Mouse (Mus musculus): ENCODE results near the gene Lix1l. TPM values are rescaled to one million over a fixed set of nuclear protein-coding genes. Genes with fewer than 3 reads are reported as not detected.

The Lix1l gene
- polyA plus RNA-seq, 2 experiments, result 0.32 to 2.9 TPM

DNA sequence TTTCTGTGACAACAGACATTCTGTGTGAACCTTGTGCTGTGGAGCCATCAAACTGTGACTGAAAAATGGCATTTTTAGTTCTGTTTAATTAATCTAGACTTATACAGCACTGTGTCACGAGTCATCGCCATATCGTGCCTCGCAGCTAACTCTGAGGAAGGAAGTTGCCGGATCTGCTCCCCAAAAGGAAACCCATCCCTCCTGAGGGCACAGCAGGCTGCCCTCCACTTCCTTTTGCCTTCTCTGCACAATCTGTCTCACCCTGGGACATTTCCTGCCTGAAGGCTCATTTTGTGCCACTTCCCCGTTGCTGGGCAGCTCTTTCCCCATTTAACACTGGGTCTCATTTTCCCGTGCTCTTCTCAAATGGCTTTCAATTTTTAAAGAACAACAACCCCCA is 36.3 kb upstream of the Lix1l start:
- no peaks in the 10 kb centered on the region for H3K27me3 ChIP-seq (ENCODE audit: control insufficient read depth, insufficient read depth, low read length)
- no peak for TF ChIP-seq EP300 (IDR thresholded peaks at IDR 0.05; ENCODE audit: low read depth)
- no peak for TF ChIP-seq CTCF (IDR thresholded peaks at IDR 0.05; ENCODE audit: low read depth)
- DNase-seq (ENCODE audit: low read depth in 3 of 3, low spot score in 3 of 3) (no peak), ATAC-seq (ENCODE audit: insufficient read depth) (peak; percentile 54)
- peak overlapping the region in 1 of 2 experiments; percentile 23; a peak in 1 of 4 replicates for H3K4me3 ChIP-seq (ENCODE audit: insufficient read depth in 1 of 2, low read depth in 2 of 2, low read length in 2 of 2)
- peaks cover 13 to 32% of the 10 kb centered on the region in 2 experiments; a peak in 3 of 4 replicates for H3K4me1 ChIP-seq (replicated peaks; ENCODE audit: control insufficient read depth in 2 of 2, insufficient read depth in 2 of 2, low read length in 1 of 2)
- 10% methylated on average over 7 of the region's 7 CpGs for WGBS (ENCODE audit: insufficient replicate concordance)
- peak overlapping the region; percentile 52 for H3K4me2 ChIP-seq (ENCODE audit: low read depth)
- no peak overlapping the region for H3K27ac ChIP-seq
- H3K9ac ChIP-seq (replicated peaks), result peak overlapping the region; percentile 27; the same call in 1 of the 2 replicates
- H3K36me3 ChIP-seq (replicated peaks; ENCODE audit: control insufficient read depth, insufficient read depth, low read depth), result peaks cover 13% of the 10 kb centered on the region
- H3K9me3 ChIP-seq (ENCODE audit: control insufficient read depth, low read length), result no peaks in the 10 kb centered on the region

DNA sequence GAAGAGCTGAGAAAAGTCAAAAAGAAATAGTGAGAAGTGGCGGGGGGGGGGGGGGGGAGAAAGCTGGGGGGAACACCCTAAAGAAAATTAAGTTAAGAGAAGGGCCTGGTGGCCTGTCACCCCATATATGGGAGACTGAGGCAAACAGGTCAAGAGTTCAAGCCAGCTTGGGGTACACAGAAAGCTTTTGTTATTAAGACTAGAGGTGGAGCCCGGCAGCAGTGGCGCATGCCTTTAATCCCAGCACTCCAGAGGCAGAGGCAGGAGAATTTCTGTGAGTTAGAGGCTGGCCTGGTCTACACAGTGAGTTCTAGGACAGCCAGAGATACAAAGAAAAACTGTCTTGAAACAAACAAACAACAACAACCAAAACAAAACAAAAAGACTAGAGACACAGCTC is 35.8 kb upstream of the Lix1l start:
- H3K27me3 ChIP-seq (ENCODE audit: control insufficient read depth, insufficient read depth, low read length), result no peaks in the 10 kb centered on the region
- H3K4me2 ChIP-seq (ENCODE audit: low read depth), result peak overlapping the region; percentile 52
- no peak overlapping the region for H3K27ac ChIP-seq
- no peak overlapping the region for H3K4me3 ChIP-seq (ENCODE audit: insufficient read depth in 1 of 2, low read depth in 2 of 2, low read length in 2 of 2)
- ATAC-seq (ENCODE audit: insufficient read depth) (no peak), DNase-seq (ENCODE audit: low read depth in 3 of 3, low spot score in 3 of 3) (no peak)
- H3K9ac ChIP-seq (replicated peaks), result no peak overlapping the region
- peaks cover 8% of the 10 kb centered on the region for H3K36me3 ChIP-seq (replicated peaks; ENCODE audit: control insufficient read depth, insufficient read depth, low read depth)
- no peaks in the 10 kb centered on the region for H3K9me3 ChIP-seq (ENCODE audit: control insufficient read depth, low read length)
- WGBS (ENCODE audit: insufficient replicate concordance), result 56% methylated on average over 3 of the region's 3 CpGs
- H3K4me1 ChIP-seq (replicated peaks; ENCODE audit: control insufficient read depth in 2 of 2, insufficient read depth in 2 of 2, low read length in 1 of 2), result peaks cover 11 to 27% of the 10 kb centered on the region in 2 experiments; a peak in 3 of 4 replicates
- TF ChIP-seq EP300 (IDR thresholded peaks at IDR 0.05; ENCODE audit: low read depth), result no peak

DNA sequence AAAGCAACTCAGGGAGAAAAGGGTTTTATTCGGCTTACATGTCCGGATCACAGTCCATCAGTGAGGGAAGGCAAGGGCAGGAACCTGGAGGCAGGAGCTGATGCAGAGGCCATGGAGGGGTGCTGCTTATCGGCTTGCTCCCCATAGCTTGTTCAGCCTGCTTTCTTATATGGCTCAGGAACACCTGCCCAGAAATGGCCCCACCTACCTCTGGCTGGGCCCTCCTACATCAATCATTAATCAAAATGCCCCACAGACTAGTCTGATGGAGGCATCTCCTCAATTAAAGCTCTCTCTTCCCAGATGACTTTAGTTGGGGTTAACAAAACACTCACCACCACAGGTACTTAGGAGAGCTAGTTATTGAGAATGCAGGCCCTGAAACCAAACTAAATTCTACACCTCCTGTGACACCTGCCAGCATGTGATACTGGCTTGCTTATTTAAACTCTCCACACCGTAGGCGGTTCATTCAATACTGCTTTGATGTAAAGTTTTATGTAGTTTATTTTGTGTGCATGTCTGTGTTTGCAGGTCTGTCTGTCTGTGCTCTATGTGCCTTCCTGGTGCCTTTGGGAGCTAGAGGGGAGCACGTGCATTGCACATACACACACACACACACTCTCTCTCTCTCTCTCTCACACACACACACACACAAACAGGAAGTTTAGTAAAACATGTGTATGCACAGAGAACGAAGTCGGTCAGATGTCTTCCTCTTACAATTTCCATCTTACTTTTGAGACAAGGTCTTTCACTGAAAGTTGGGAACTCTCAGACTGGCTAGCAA is 34.1 kb upstream of the Lix1l start:
- no peak overlapping the region for H3K27ac ChIP-seq
- H3K9ac ChIP-seq (replicated peaks), result no peak overlapping the region
- no peak overlapping the region for H3K4me3 ChIP-seq (ENCODE audit: insufficient read depth in 1 of 2, low read depth in 2 of 2, low read length in 2 of 2)
- H3K27me3 ChIP-seq (ENCODE audit: control insufficient read depth, insufficient read depth, low read length), result no peaks in the 10 kb centered on the region
- H3K9me3 ChIP-seq (ENCODE audit: control insufficient read depth, low read length), result no peaks in the 10 kb centered on the region
- peaks cover 8 to 33% of the 10 kb centered on the region in 2 experiments; a peak in 3 of 4 replicates for H3K4me1 ChIP-seq (replicated peaks; ENCODE audit: control insufficient read depth in 2 of 2, insufficient read depth in 2 of 2, low read length in 1 of 2)
- no peaks in the 10 kb centered on the region for H3K36me3 ChIP-seq (replicated peaks; ENCODE audit: control insufficient read depth, insufficient read depth, low read depth)
- 61% methylated on average over 8 of the region's 8 CpGs for WGBS (ENCODE audit: insufficient replicate concordance)
- ATAC-seq (ENCODE audit: insufficient read depth) (no peak), DNase-seq (ENCODE audit: low read depth in 3 of 3, low spot score in 3 of 3) (no peak)
- TF ChIP-seq CTCF (IDR thresholded peaks at IDR 0.05; ENCODE audit: low read depth), result no peak
- no peak for TF ChIP-seq EP300 (IDR thresholded peaks at IDR 0.05; ENCODE audit: low read depth)
- H3K4me2 ChIP-seq (ENCODE audit: low read depth), result no peak overlapping the region

DNA sequence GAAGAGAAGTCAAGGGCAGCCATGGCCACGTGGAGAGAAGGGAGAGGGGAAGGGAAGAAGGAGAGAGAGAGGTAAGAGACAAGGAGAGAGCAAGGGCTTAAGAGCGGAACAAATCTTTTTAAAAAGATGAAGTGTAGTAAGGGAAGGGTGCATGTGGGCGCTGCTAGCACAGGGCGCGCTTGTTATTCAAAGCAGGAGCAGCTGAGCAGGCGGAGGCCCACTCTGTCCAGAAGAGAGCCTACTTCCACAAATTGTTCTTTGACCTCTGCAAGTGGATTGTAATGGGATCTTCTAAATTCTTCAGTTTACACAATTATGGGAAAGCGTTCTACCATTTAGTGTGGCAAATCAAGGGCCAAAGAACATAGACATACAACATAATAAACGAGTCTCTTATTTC is 32.3 kb upstream of the Lix1l start:
- ATAC-seq (ENCODE audit: insufficient read depth), result no peak
- H3K27me3 ChIP-seq (ENCODE audit: control insufficient read depth, insufficient read depth, low read length), result no peaks in the 10 kb centered on the region
- no peak overlapping the region for H3K4me3 ChIP-seq (ENCODE audit: insufficient read depth in 1 of 2, low read depth in 2 of 2, low read length in 2 of 2)
- no peaks in the 10 kb centered on the region for H3K9me3 ChIP-seq (ENCODE audit: control insufficient read depth, low read length)
- WGBS (ENCODE audit: insufficient replicate concordance), result 68% methylated on average over 8 of the region's 8 CpGs
- no peak for DNase-seq (ENCODE audit: low read depth in 3 of 3, low spot score in 3 of 3)
- H3K27ac ChIP-seq, result no peak overlapping the region
- TF ChIP-seq CTCF (IDR thresholded peaks at IDR 0.05; ENCODE audit: low read depth) (no peak), EP300 (IDR thresholded peaks at IDR 0.05; ENCODE audit: low read depth) (no peak)
- H3K36me3 ChIP-seq (replicated peaks; ENCODE audit: control insufficient read depth, insufficient read depth, low read depth), result no peaks in the 10 kb centered on the region
- no peak overlapping the region for H3K9ac ChIP-seq (replicated peaks)
- H3K4me1 ChIP-seq (replicated peaks; ENCODE audit: control insufficient read depth in 2 of 2, insufficient read depth in 2 of 2, low read length in 1 of 2), result peaks cover 8 to 35% of the 10 kb centered on the region in 2 experiments; a peak in 3 of 4 replicates
- no peak overlapping the region for H3K4me2 ChIP-seq (ENCODE audit: low read depth)

DNA sequence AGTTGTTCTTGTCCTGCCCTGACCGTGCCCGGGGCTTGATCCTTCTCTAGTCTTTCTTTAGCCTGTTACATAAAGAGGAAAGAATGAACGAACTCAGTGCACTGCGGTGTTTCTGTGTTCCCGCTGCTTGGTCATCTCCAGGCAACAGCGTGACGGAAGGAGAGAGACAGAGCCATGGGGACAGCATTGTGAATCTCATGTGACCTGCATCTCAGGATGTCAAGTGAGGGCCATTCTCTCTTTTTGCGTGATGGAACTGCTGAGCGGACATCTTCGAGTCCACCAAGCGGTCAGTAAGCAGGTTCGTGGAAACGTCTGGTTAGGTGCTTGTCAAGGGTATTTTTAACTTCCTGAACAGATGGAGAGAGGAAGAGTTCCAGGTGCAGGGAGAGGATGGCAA is 31.4 kb upstream of the Lix1l start:
- no peaks in the 10 kb centered on the region for H3K9me3 ChIP-seq (ENCODE audit: control insufficient read depth, low read length)
- H3K4me1 ChIP-seq (replicated peaks; ENCODE audit: control insufficient read depth in 2 of 2, insufficient read depth in 2 of 2, low read length in 1 of 2), result peaks cover 2 to 27% of the 10 kb centered on the region in 2 experiments; a peak in 3 of 4 replicates
- H3K9ac ChIP-seq (replicated peaks), result no peak overlapping the region
- H3K36me3 ChIP-seq (replicated peaks; ENCODE audit: control insufficient read depth, insufficient read depth, low read depth), result no peaks in the 10 kb centered on the region
- WGBS (ENCODE audit: insufficient replicate concordance), result 84% methylated on average over 13 of the region's 13 CpGs
- no peak for TF ChIP-seq EP300 (IDR thresholded peaks at IDR 0.05; ENCODE audit: low read depth)
- no peak for TF ChIP-seq CTCF (IDR thresholded peaks at IDR 0.05; ENCODE audit: low read depth)
- no peak for DNase-seq (ENCODE audit: low read depth in 3 of 3, low spot score in 3 of 3)
- H3K27ac ChIP-seq, result no peak overlapping the region
- ATAC-seq (ENCODE audit: insufficient read depth), result no peak
- H3K4me3 ChIP-seq (ENCODE audit: insufficient read depth in 1 of 2, low read depth in 2 of 2, low read length in 2 of 2), result no peak overlapping the region
- no peaks in the 10 kb centered on the region for H3K27me3 ChIP-seq (ENCODE audit: control insufficient read depth, insufficient read depth, low read length)
- H3K4me2 ChIP-seq (ENCODE audit: low read depth), result no peak overlapping the region
